In the genomic region with DNA sequence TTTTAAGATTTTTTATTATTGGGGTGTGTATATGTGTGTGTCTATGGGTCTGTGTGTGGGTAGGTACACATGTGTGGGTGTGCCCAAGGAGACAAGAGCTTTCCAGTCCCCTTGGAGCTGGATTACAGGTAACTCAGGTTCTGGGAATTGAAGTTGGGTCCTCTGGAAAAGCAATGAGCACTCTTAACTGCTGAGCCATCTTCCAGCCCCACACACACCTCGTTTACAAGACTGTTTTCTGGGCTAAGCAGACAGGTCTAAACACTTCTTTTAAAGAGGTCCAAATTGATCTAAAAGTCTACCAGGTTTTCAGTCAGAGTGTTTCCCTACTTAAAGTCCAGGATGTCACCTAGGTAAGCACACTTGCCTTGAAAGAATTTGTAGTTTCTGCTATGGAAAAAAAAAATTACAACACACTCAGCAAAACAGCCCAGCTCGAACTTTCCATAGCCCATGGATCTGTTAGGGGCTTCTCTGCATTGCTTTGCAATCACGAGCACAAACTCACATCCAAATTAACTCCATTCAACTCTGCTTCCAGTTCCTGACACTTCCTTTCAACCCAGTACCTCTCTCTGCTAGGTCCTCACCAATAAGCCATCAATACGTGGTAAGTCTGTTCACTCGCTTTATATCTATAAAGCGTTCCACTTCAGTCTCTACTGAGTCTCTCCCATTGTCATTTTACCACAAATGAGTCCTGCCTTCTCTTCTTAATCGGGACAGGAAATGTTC, we compare ENCODE assay signal across 24 mouse cellular contexts.
"Had no signal": no experiment of that assay in that cellular context is flagged by ENCODE, and none has a peak within 500 bp of the region (broad histone marks: within the 10 kb centered on the region; RNA-seq: fewer than 3 reads in every experiment).

No protein-coding gene starts in this region.

- DNase-seq: forebrain, postnatal 0 days; gastrocnemius, postnatal 14 days; heart, adult 11 months; heart, adult 2 months; heart, postnatal 10 days; heart, postnatal 4 days; kidney, adult 18-20 months; kidney, adult 8-10 months; kidney, postnatal 10 days; kidney, postnatal 25 days; layer of hippocampus, postnatal 36 days; left cerebral cortex, postnatal 4 days had no signal

- H3K27ac ChIP-seq: heart, adult 2 months; hindbrain, embryonic 10.5 days; hindbrain, embryonic 12.5 days; hindbrain, embryonic 14.5 days; intestine, embryonic 15.5 days; layer of hippocampus, adult 2 months; limb, embryonic 13.5 days; limb, embryonic 15.5 days; liver, embryonic 12.5 days had no signal

- ATAC-seq: forebrain, postnatal 0 days; hindbrain, embryonic 16.5 days; inflammation-experienced regulatory T-cells, adult 6 months; intestine, embryonic 15.5 days; intestine, postnatal 0 days; liver, embryonic 12.5 days had no signal

- H3K36me3 ChIP-seq: heart, embryonic 12.5 days; hindbrain, embryonic 10.5 days; hindbrain, embryonic 12.5 days; intestine, embryonic 15.5 days; limb, embryonic 13.5 days; limb, embryonic 15.5 days; liver, embryonic 12.5 days had no signal

- H3K4me3 ChIP-seq: heart, adult 2 months; heart, embryonic 12.5 days; hindbrain, embryonic 10.5 days; hindbrain, embryonic 12.5 days; intestine, embryonic 15.5 days; layer of hippocampus, adult 2 months; limb, embryonic 13.5 days; limb, embryonic 15.5 days; liver, embryonic 12.5 days had no signal

- H3K9me3 ChIP-seq: heart, embryonic 12.5 days; hindbrain, embryonic 10.5 days; hindbrain, embryonic 12.5 days; intestine, embryonic 15.5 days; limb, embryonic 13.5 days; limb, embryonic 15.5 days; liver, embryonic 12.5 days had no signal

- H3K4me2 ChIP-seq: heart, embryonic 12.5 days; hindbrain, embryonic 12.5 days; hindbrain, embryonic 14.5 days; intestine, embryonic 15.5 days; limb, embryonic 15.5 days; liver, embryonic 12.5 days had no signal

- H3K27me3 ChIP-seq: heart, embryonic 12.5 days; hindbrain, embryonic 12.5 days; intestine, embryonic 15.5 days; limb, embryonic 13.5 days; limb, embryonic 15.5 days; liver, embryonic 12.5 days had no signal

- H3K9ac ChIP-seq: forebrain, postnatal 0 days; heart, embryonic 12.5 days; hindbrain, embryonic 12.5 days; hindbrain, embryonic 14.5 days; intestine, embryonic 15.5 days; limb, embryonic 13.5 days; limb, embryonic 15.5 days; liver, embryonic 12.5 days had no signal

- H3K4me1 ChIP-seq: hindbrain, embryonic 10.5 days; hindbrain, embryonic 12.5 days; intestine, embryonic 15.5 days; liver, embryonic 12.5 days had no signal
